Mouse (Mus musculus) kidney, postnatal 25 days (tissue): ENCODE data around the gene Ccdc127.
A peak's percentile ranks its signal among the peaks of the same experiment; 100 is the strongest.

Experiments used
- DNase-seq, 2 experiments: peaks; one replicate each; pipeline ENCODE4 v3.0.0; 2021; ENCODE audit warnings: mixed read lengths in 2 of 2

Gene Ccdc127

DNA sequence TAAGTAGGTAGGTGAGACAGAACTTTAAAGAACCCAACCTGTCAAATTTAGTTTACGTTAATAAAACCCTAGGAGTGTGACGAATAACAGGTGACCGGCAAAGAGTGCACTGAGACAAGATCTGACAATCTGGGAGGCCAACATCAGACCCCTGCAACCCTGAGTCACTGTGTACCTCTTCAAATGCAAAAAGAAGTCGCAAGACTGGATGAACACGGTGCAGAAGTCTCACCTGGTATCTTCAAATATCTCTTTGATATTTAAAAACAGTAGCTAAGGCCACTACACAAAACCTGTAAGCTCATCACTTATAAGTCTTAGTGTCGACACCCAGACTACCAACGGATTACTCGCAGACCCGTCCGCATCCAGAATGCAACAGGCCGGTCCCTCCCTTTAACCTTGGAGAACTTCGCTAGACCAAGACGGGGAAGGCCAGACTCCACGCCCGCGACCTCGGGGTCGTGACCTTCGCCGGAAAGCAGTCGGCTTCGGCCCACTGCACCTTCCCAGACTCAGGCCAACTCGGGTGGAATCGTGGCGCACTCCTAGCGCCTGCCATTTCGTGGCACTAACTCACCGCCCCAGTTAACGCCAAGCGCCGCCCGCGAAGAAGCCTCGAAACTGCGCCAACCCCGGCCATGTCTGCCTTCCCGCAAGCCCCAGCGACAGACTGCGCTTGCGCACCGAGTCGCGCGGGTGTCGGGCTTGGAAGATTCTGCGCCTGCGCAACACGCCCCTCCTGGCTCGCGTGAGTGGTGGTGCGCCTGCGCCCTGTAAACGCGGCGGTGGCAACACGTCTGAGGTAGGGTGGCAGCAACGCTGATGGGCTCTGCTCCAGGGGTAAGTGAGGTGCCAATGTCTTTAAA is at the start of gene Ccdc127, which contains the start of gene Sdha:
Ccdc127 (plus strand) TSS at position 744 of the 869 bp plus-strand sequence.
Sdha (minus strand) TSS at position 715 of the 869 bp plus-strand sequence.
- peak; percentile 96 to 97 for DNase-seq

DNA sequence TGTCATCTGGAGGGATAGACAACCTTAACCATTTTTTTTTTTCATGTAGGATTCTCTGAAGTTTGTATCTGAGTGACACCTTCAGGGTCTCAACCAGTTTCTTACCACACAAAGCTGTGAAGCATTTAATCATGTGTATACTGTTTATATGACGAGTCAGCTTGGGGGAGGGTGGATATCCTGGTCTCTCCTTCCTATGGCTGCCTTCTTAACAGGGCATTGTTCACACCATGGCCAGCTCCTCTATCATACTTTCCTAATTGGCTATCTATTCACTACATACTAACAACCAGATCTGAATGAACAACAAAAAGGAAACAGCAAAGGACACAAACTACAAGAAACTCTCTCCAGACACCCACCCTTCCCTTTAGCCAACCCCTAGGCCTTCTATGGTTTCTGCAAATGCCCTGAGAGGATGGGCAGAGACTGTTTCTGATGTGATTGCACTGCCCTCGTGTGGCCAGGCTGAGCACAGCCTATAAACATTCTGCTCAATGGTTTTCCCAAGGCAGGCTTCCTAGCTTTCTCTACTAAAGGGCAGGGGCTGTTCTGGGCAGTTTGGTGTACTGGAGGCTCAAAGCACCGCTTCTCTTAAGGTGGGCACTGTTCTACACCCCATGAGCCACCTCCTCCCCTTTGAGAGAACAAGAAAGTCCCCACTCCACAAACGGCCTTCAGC is 49.0 kb upstream of the Ccdc127 start:
- DNase-seq: peak; percentile 63 to 73

DNA sequence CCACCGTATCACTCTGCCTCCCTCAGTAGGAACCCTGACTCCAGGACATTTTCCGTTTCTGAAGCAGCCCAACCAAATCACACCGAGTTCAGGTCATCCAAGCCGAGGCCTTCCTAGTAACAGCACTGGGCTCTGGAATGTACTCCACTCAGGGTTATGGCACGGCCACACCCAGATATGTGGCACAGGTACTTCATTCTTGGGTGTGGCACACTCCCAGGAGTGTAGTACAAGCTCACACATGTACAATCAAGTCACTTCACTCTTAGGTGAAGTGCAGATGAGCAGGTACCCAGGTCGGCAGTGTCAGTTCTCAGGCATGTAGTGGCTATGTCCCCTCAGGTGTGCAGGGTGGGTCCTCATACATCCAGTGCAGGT is 48.5 kb upstream of the Ccdc127 start:
- DNase-seq: peak in 1 of 2 experiments; percentile 29

DNA sequence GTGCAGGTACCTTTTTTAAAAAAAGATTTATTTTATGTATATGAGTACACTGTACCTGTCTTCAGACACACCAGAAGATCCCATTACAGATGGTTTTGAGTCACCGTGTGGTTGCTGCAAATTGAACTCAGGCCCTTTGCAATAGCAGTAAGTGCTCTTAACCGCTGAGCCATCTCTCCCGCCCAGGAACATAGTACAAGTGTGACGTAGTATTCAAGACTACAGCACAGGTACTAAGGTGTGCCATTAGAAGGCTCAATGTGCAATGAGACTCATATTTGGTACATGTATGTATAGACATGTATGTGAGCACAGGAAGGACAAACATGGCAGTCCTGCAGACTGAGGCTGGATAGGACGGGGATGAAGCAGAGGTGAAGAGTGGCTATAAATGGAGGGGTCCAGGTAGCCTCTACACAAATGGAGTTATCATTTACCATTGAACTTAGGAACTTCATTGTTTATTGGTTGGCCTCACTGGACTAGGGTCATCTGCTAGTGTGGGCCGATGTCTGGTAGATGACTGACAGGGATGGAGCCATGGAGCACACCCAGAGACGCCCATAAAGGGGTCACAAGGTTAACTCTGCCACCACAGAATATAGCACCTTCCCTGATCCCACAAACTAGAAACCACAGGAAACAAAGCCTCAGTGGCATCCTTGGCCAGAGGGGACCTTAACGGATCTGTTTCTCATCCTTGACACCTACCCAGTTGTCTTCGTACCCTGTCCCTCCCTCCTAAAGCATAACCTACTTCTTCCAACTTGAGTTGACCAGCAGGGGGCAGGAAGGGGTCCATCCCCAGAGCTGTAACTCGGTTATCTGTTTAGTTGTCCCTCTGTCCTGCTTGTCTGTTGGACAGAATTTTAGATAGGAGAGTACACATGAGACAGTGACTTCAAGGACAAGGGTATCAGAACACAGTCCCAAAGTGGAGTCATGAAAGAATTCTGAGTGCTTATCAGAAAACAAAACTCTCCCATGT is 47.8 kb upstream of the Ccdc127 start:
- peak in 1 of 2 experiments; percentile 6 for DNase-seq

DNA sequence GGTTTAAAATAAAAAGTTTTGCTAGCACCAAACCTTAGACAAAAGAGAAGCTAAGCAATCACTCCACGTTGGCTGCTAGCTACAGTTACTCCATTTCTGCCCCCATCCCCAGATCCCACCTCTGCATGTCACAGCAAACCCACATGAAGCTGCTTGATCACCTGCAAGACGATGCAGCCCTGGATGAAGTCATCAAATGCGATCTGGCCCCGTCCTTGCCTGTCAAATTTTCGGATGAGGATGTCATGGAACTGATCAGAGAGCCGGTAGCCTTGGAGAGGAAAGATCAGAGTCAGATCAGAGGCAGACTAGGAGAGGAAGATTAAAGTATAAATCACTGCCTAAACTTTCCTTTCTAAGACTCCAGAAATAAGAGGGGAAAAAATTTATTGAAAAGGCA is 44.7 kb upstream of the Ccdc127 start:
- no peak for DNase-seq

DNA sequence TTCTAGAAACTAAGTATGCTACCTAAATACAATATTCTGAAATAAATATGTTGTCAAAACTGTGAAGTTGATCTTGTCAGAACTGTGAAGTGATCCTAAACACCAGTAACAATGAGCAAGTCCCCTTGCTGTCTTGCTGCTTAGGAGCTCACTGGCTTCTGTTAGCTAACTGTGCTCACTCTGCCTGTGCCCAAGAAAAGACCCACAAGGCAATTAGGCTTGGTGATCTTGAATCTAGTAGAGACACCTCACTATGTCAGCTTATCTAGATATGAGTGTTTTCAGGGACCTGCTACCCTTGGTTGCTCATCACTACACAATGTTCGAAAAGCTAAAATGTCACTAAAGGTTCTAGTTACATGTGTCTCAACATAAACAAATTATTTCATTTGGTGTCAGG is 44.3 kb upstream of the Ccdc127 start:
- no peak for DNase-seq

DNA sequence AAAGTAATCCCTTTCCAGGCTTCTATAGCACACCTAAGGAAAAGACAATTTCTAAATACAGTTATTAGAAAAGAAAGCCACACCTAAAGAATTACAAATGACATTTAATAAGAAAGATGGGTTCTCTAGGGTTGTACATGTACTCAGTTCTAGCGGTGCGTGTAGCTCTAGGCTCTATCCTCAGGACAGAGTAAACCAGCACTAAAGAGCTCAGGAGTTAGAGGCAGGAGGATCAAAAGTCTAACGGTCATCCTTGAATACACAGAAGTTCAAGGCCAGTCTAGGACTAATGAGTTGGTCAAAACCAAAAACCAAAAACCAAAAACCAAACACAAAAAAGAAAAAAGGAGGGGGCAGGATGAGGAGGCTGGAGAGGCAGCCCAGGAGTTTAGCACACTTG is 35.5 kb upstream of the Ccdc127 start:
- no peak for DNase-seq

DNA sequence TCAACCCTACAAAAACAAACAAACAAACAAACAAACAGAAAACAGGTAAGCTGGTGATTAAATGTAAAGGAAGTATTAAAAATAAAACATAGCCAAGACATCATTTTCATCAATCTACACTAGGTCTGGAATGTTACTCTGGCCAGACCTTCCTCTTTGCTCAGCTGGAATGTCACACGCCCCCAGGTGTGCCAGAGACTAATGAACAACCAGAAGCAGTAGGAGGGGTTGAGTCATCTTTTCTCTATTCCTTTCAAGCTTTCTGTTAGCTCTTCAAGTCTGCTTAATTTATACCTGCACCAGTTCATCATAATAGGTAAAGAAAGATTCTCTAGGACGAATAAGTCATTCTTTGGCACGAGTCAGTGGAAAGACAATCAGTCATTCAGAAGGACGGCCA is 33.7 kb upstream of the Ccdc127 start:
- DNase-seq: peak in 1 of 2 experiments; percentile 37

DNA sequence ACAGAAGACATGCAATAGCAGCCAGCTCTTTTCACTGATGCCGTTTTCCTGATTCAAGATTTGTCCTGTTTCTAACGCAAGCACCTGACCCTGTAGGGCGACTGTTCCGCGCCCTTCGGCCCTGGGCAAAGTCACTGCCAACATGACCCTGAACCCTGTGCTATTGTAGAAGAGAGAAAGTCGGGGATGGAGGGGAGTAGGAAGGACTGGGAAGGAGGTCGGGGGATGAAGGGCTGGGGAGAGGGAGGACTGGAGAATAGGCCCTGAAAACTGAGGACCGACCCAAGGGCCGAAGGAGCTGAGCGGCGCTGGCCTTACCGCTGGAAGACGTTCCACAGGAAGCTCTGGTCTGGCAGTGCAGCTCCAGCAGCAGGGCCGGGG is 33.3 kb upstream of the Ccdc127 start:
- DNase-seq: peak; percentile 39 to 71

DNA sequence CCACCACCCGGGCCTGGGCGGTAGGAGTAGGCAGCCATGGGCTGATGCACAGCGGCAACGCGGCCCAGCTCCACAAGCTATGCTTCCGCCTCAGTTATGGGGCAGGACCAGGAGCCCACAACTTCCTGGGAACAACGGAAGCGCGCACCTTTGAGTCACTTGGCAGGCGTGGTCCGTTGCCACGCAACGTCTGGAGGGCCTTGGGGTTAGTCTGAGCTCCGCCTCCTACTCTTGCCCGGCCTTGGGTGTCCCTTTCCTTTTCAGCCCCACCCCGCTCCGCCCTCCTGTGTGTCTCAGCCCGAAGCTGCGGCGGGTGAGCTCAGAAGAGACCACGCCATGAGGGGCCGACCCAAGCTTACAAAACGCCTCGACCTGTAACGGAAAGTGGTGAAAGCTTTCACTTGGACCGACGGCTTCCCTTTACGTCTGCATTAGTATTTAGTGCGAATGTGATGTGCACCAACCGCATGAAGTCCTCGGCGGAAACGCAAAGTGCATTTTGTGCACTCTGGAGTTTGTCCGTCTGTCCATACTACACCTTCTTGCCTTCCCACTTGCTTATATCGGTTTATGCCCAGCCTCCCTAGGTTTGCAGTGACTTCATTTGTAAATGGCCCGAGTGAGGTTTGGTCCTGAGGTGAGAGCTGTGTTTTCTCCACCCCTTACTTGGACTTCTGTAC is 32.8 kb upstream of the Ccdc127 start, which contains the start of gene Pdcd6:
Pdcd6 (minus strand) TSS at position 411 of the 680 bp plus-strand sequence.
- peak; percentile 95 to 98 for DNase-seq

DNA sequence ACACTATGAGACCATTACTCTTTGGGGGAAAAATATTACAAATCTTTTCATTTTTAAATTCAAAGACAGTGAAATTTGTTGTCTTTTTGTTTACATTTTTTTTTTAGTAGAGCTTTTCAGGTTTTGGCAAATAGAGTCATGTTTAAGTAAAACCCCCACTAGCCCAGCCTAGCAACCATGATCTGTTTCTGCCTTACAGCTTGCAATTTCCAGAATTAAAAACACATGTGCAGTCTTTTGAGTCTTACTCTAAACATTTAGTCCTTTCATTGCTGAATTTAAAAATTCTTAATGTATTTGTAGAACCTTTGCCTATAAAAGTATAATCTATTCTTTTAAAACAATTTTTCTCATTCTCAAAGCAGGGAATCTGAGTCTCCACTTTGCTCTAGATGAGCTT is 20.8 kb upstream of the Ccdc127 start:
- DNase-seq: no peak

DNA sequence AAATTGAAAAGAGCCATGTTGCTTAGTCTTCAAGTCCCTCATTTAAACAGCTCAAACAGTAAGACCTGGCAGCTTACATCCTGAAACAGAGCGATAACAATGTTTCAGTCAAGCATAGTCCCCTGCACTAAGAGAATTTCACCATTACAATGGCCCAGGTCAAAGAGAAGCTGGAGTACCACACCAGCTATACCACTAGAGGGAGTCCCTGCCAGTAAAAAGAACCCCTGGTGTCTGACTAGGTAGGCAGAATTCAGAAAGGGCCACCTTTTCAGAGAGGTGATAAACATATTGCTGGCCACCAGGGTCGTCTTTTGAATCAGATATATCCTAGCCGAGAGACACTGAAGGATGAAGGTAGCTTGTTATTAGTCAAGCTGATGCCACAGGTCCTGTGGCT is 9.1 kb upstream of the Ccdc127 start:
- peak; percentile 43 to 59 for DNase-seq

DNA sequence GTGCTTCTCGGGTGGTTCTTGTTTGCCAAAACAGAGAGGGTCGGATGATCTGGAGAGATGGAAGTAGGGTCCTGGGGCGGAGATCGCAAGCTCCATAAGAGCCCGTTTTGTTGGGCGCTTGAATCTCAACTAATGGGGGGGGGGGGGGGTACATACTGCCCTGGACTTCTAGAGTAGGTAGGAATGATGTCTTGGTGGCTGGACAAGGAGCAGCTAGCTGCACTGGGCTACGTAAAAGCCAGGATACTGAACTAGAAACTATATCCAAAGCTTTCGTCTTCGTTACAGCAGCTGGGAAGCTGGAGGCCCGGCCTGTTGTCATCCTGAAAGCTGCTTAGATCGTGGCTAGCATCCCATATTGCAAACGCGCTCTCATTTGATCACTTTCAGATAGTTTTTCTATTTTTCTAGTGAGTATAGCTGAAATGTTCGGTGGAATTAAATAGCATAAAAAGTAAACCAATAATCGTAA is 362 bp downstream of the Ccdc127 start:
- peak in 1 of 2 experiments; percentile 15 for DNase-seq

DNA sequence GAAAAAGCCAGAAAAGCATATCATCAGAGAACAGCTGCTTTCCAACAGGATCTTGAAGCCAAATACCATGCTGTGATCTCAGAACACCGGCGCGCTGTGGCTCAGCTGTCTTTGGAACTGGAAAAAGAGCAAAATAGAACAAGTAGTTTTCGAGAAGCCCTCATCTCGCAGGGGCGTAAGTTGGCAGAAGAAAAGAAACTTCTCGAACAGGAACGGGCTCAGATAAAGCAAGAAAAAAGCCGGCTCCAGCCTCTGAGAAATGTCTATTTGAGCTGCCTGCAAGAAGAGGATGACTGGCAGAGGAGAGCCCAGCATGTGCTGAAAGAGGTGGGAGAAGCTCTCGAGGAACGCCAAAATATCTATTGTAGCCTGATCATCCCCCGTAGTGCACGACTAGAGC is 6.4 kb downstream of the Ccdc127 start:
- no peak for DNase-seq

DNA sequence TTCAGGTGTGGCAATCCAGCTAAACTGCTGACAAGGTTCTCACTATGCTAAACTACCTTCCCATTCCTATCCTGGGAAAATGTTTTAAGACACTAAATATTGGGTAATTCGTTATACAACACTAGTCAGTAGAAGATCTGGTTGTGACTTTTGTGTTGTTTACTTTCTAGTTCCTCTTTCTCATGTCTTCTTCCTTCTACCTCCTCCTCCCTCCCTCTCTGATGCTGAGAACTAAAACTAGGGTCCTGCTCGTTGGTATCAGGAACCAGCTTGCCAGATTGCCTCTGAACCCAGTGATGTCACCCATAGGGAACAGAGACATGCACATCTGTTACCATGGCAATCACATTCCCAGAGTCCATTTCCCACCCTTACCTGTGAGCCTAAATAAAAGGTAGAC is 12.1 kb downstream of the Ccdc127 start:
- no peak for DNase-seq

DNA sequence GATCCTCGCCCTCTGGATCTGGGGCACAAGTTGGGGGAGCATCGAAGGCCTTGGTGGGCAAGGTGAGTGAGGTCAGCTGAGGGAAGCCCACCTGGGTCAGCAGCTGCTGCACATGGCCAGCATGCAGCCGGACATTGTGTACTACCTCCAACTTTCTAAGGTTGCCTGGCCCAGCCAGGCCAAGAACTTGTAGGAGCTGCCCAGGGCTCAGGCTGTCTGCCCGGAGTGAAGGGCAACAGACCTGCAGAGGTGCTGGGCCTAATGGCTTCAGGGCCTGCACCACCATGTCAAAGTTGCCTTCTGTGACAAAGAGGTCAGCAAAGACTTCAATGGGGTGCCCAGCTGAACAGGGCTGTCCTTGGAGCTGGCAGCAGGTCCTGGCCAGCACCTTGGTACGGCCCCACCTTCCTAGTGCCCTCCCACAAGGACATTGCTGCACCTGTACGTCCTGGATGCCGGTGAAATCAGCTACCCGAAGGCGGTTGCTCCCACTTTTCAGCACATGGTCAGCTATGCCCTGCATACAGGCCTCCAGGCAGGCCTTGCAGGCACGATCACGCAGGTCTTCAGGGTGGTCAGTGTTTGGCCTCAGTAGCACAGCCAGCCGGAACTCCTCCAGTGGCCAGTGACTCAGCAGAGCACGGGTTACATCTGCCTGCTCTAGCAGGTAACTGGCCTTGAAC is 13.2 kb downstream of the Ccdc127 start:
- peak; percentile 5 to 63 for DNase-seq

DNA sequence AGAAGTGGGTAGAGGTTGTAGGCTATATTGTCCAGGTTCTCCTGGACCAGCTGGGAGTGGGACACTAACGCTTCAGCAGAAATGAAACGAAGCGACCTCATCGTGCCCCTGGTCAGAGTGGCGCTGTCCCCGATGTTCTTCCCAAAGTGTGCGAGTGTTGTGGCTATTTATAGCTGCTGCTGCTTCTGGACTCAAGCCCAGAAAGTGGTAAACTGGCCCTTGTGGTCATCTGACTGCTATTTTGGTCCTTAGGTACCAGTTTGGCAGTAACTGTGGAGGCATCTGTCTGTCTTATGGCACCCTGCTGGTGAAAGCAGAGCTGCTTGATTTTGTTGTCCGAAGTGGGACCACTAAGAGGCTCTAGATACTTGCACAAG is 13.7 kb downstream of the Ccdc127 start, which contains the start of gene Lrrc14b:
Lrrc14b (minus strand) TSS at position 147 of the 377 bp plus-strand sequence.
- DNase-seq: peak; percentile 43 to 67

DNA sequence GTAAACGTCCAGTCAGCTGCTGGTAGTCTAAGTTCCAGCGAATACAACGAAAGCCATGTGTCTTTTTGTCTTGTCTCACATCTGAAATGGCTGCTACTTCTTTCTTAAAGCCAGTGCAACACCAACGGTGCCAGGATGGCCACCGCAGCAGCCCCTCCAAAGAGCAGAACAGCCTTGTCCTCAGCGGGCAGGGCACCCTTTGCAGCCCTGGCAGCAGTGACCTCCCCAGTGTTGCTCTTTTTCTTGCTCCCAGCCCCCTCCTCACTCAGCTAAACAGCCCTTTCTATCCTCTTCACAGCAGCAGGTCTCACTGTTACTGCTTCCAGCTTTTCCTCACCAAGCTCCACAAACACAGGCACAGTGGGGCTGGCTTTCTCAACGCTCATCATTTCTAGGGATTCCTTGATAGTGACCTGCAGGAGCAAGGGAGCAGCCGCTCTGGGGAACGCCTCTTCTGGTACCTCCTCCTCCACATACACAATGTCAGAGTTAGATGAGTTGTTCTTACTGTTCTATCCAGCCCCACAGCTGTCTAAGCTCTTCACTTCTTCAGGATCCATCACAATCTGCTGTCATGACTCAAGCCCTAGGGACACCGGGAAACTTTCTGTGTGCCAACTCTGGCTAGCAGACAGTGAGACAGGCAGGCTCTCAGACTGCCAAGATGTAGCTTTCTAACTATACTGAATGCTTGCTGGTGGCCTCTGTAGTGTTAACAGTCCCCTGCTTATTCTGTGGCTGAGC is 31.6 kb downstream of the Ccdc127 start:
- peak in 1 of 2 experiments; percentile 34 for DNase-seq

DNA sequence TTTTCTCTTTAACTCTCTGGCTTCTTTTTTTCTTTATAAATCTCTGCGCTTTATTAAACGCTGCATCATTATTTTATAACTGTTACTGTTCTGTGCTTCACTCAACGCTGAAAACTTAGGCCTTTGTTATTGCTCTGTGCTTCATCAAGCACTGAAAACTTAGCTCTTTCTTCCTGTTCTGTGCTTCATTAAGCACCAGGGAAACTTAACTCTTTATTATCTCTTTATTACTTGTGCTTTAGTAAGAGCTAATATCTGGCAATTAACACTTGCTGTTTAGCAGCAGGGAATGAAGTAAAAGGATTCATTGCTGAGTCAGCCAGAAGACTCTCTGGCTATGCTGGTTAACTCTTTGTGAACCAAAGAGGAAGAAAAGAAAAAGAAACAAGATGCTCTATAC is 32.2 kb downstream of the Ccdc127 start:
- DNase-seq: no peak

DNA sequence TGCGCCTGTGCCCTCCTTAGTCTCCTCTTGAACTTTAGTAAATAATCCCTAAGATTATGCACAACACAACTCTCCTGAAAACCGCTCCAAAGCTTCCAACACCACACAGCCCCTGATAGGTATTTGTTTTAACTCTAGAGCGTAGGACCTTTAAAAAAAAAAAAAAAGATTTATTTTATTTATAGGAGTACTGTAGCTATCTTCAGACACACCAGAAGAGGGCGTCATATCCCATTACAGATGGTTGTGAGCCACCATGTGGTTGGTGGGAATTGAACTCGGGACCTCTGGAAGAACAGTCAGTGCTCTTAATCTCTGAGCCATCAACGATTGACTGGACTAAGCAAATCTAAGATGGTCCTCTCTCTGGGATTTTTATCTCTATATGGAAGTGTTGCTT is 39.6 kb downstream of the Ccdc127 start:
- DNase-seq: no peak
